13 mouse cellular contexts compared by ENCODE assay signal in the genomic region with DNA sequence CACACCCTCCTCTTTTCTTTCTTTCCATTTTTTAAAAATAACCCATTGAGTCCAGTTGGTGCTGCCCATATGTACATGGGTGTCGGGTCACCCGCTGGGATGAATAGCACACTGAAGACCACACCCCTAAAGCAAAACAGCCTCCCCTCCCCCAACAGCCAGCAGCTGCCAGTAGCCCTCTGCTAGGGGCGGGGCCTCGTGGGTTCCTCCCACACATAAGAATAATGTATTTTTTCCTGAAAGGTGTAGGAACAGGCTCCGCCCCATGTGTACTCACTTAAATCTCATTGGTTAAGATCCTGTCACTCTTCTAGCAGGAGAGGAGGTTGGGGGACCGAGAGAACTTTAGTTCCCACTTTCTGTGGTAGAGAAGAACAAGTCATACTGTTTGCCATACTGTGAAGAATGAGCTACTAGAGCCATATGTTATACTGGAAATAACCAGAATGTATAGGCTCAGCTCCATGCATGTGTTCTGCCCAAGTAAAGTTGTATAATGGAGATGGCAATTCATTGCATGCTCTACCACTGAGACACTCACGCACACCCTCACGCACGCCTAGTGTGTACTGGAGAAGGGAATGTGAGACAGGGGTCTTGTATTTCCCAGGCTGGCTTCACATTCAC.
DNase-seq lines count a peak whose midpoint lies in the region; ATAC-seq and TF ChIP-seq lines count a peak whose summit lies in the region.
"Had no signal": no experiment of that assay in that cellular context is flagged by ENCODE, and none has a peak within 500 bp of the region (broad histone marks: within the 10 kb centered on the region; RNA-seq: fewer than 3 reads in every experiment).

No protein-coding gene starts in this region.

- WGBS in neural tube, embryonic 12.5 days = 80% methylated on average over 9 of the region's 9 CpGs
- 84% methylated on average over 9 of the region's 9 CpGs for WGBS in neural tube, embryonic 15.5 days
- 74% methylated on average over 9 of the region's 9 CpGs for WGBS in liver, postnatal 0 days (ENCODE audit: insufficient replicate concordance)
- WGBS in intestine, embryonic 15.5 days = 84% methylated on average over 9 of the region's 9 CpGs

- TF ChIP-seq CTCF in liver, postnatal 0 days (IDR thresholded peaks at IDR 0.05; ENCODE audit: low read depth) = no peak

- no peaks in the 10 kb centered on the region for H3K27me3 ChIP-seq in neural tube, embryonic 12.5 days (replicated peaks)
- H3K27me3 ChIP-seq in neural tube, embryonic 15.5 days (replicated peaks) = no peaks in the 10 kb centered on the region
- no peaks in the 10 kb centered on the region for H3K27me3 ChIP-seq in liver, postnatal 0 days (ENCODE audit: insufficient read depth, low read length)
- H3K27me3 ChIP-seq in intestine, embryonic 15.5 days (replicated peaks) = no peaks in the 10 kb centered on the region
- H3K27me3 ChIP-seq: Patski had no signal

- H3K9ac ChIP-seq in neural tube, embryonic 12.5 days = no peak overlapping the region
- H3K9ac ChIP-seq in neural tube, embryonic 15.5 days (replicated peaks) = no peak overlapping the region
- H3K9ac ChIP-seq in liver, postnatal 0 days (replicated peaks) = no peak overlapping the region
- no peak overlapping the region for H3K9ac ChIP-seq in intestine, embryonic 15.5 days

- no peaks in the 10 kb centered on the region for H3K36me3 ChIP-seq in neural tube, embryonic 12.5 days
- H3K36me3 ChIP-seq in neural tube, embryonic 15.5 days = 0 out of 2 replicates have a peak, but pooled peaks cover 6% of the 10 kb centered on the region
- H3K36me3 ChIP-seq in liver, postnatal 0 days (replicated peaks; ENCODE audit: insufficient read depth, low read length) = no peaks in the 10 kb centered on the region
- H3K36me3 ChIP-seq in intestine, embryonic 15.5 days = no peaks in the 10 kb centered on the region

- no peak for TF ChIP-seq EP300 in liver, postnatal 0 days (IDR thresholded peaks at IDR 0.05; ENCODE audit: low read depth)

- 0 out of 2 replicates have a peak, but pooled peaks have one; percentile 7 for ATAC-seq in neural tube, embryonic 12.5 days (ENCODE audit: low FRiP score, low read depth)
- ATAC-seq in neural tube, embryonic 15.5 days (ENCODE audit: low FRiP score) = no peak
- ATAC-seq in granulocyte monocyte progenitor cell, adult 5-6 weeks (replicated peaks; ENCODE audit: poor library complexity, severe bottlenecking) = 0 out of 2 replicates have a peak, but pooled peaks have one; percentile 15
- ATAC-seq in liver, postnatal 0 days = peak; percentile 23; the same call in 1 of the 2 replicates
- no peak; the same call in 1 of the 2 replicates for ATAC-seq in intestine, embryonic 15.5 days
- ATAC-seq: Patski had no signal

- no peaks in the 10 kb centered on the region for H3K9me3 ChIP-seq in neural tube, embryonic 12.5 days
- no peaks in the 10 kb centered on the region for H3K9me3 ChIP-seq in neural tube, embryonic 15.5 days (replicated peaks)
- no peaks in the 10 kb centered on the region for H3K9me3 ChIP-seq in liver, postnatal 0 days (ENCODE audit: low read length)
- no peaks in the 10 kb centered on the region for H3K9me3 ChIP-seq in intestine, embryonic 15.5 days

- H3K4me2 ChIP-seq in neural tube, embryonic 12.5 days (replicated peaks) = no peak overlapping the region
- H3K4me2 ChIP-seq in neural tube, embryonic 15.5 days = no peak overlapping the region
- H3K4me2 ChIP-seq in liver, postnatal 0 days (ENCODE audit: low read depth, low read length) = no peak overlapping the region
- H3K4me2 ChIP-seq in intestine, embryonic 15.5 days (replicated peaks) = no peak overlapping the region

- peaks cover 25% of the 10 kb centered on the region for H3K4me1 ChIP-seq in neural tube, embryonic 12.5 days
- peaks cover 31% of the 10 kb centered on the region for H3K4me1 ChIP-seq in neural tube, embryonic 15.5 days
- H3K4me1 ChIP-seq in liver, postnatal 0 days (ENCODE audit: insufficient read depth) = 0 out of 2 replicates have a peak, but pooled peaks cover 5% of the 10 kb centered on the region
- H3K4me1 ChIP-seq in intestine, embryonic 15.5 days (replicated peaks) = peaks cover 21% of the 10 kb centered on the region

- H3K27ac ChIP-seq in neural tube, embryonic 12.5 days = no peak overlapping the region
- no peak overlapping the region for H3K27ac ChIP-seq in neural tube, embryonic 15.5 days (replicated peaks)
- H3K27ac ChIP-seq in liver, postnatal 0 days (ENCODE audit: low read depth) = no peak overlapping the region
- no peak overlapping the region for H3K27ac ChIP-seq in intestine, embryonic 15.5 days
- H3K27ac ChIP-seq: macrophage had no signal

- no peak overlapping the region for H3K4me3 ChIP-seq in neural tube, embryonic 12.5 days
- H3K4me3 ChIP-seq in neural tube, embryonic 15.5 days (replicated peaks) = no peak overlapping the region
- no peak overlapping the region for H3K4me3 ChIP-seq in liver, postnatal 0 days (ENCODE audit: low read depth, low read length)
- H3K4me3 ChIP-seq in intestine, embryonic 15.5 days (replicated peaks) = no peak overlapping the region
- H3K4me3 ChIP-seq: erythroblast, embryonic 14.5 days had no signal

- DNase-seq in brain, adult 2 months (ENCODE audit: low read depth, low spot score) = peak; percentile 56
- DNase-seq in liver, postnatal 0 days = no peak
- no peak for DNase-seq in kidney, adult 8-10 months
- DNase-seq: adrenal gland, postnatal 10 days; gastrocnemius, postnatal 36 days; lung, adult 18-20 months had no signal

Comparison
In these comparisons a context has a peak if more than half of its experiments do, and no peak if none do; other contexts are left out.
1. ATAC-seq: peak in neural tube, embryonic 12.5 days (single experiment), granulocyte monocyte progenitor cell, adult 5-6 weeks (single experiment) and liver, postnatal 0 days (single experiment); none in neural tube, embryonic 15.5 days (single experiment) and intestine, embryonic 15.5 days (single experiment).